Mouse (Mus musculus): Measurements from ENCODE around the gene Kif19a.

- TF ChIP-seq CTCF (IDR thresholded peaks at IDR 0.05; ENCODE audit: borderline replicate concordance, insufficient read depth, low read length) = no peak
- TF ChIP-seq POLR2A (IDR thresholded peaks at IDR 0.05; ENCODE audit: low read depth, low read length) = no peak
These were observed 21.1 kb downstream of the Kif19a start for GRCm38 (mm10) chr11:114786326-114786725.
